Mouse (Mus musculus) kidney, embryonic 16.5 days (tissue): ENCODE results near the gene Msi2. TPM values are rescaled to one million over a fixed set of nuclear protein-coding genes. Genes with fewer than 3 reads are reported as not detected.

Experiments used
- ATAC-seq: fragments of 200-750 bp; cut with Nextera tagmentation; 2 replicates; pipeline ENCODE4 v1.8.0; 2017; ENCODE audit warnings: moderate TSS enrichment; ENCODE audit not compliant: low FRiP score, low TSS enrichment
- H3K27ac ChIP-seq: fragments of 300-500 bp; sonication (generic); 2 replicates; pipeline ENCODE4 v1.5.1; 2014; ENCODE audit warnings: low read length
- H3K27me3 ChIP-seq: fragments of 300-500 bp; sonication (generic); 2 replicates; pipeline ENCODE4 v1.6.1; 2014; ENCODE audit warnings: low read length, control low read depth, mixed read lengths; ENCODE audit not compliant: insufficient read depth
- H3K36me3 ChIP-seq: fragments of 300-500 bp; sonication (generic); 2 replicates; pipeline ENCODE4 v1.6.1; 2014; ENCODE audit warnings: low read length, control low read depth, mixed read lengths; ENCODE audit not compliant: insufficient read depth
- H3K4me1 ChIP-seq: fragments of 300-500 bp; sonication (generic); 2 replicates; pipeline ENCODE4 v1.6.1; 2014; ENCODE audit warnings: low read length, control low read depth, mixed read lengths; ENCODE audit not compliant: insufficient read depth
- H3K4me2 ChIP-seq: fragments of 300-500 bp; sonication (generic); replicated peaks from 2 replicates; pipeline ENCODE4 v1.6.1; 2014; ENCODE audit warnings: low read depth, low read length
- H3K4me3 ChIP-seq: fragments of 300-500 bp; sonication (generic); 2 replicates; pipeline ENCODE4 v1.5.1; 2014; ENCODE audit warnings: mild to moderate bottlenecking, low read length
- H3K9ac ChIP-seq: fragments of 300-500 bp; sonication (generic); replicated peaks from 2 replicates; pipeline ENCODE4 v1.6.1; 2014; ENCODE audit warnings: low read length
- H3K9me3 ChIP-seq: fragments of 300-500 bp; sonication (generic); 2 replicates; pipeline ENCODE4 v1.6.1; 2016; ENCODE audit warnings: low read length, control low read depth
- WGBS: fragments of 180-500 bp; shearing (Covaris S2); extraction: QIAGEN DNeasy Blood & Tissue Kit; methylation state at CpG from one replicate; pipeline ENCODE4 v1.1.7; 2014; 5-methylcytosine and 5-hydroxymethylcytosine counted together
- polyA plus RNA-seq: library from polyadenylated mRNA; unstranded; fragments of >200 nt; fragmentation: Nextera tagmentation; extraction: Ambion mirVana; gene quantifications from 2 replicates; pipeline ENCODE4 v1.2.1, GENCODE M21; 2015

Gene Msi2
- polyA plus RNA-seq, 1 experiment from 2014 or later, result 24.3 TPM

GRCm38 (mm10) chr11:88382449-88382848, 335.9 kb downstream of the Msi2 start:
- Histone ChIP-seq H3K9ac (no peak overlapping the region), H3K27ac (no peak overlapping the region), H3K4me2 (no peak overlapping the region), H3K36me3 (peaks cover 8% of the 10 kb centered on the region), H3K4me1 (no peaks in the 10 kb centered on the region), H3K4me3 (no peak overlapping the region), H3K27me3 (no peaks in the 10 kb centered on the region), H3K9me3 (no peaks in the 10 kb centered on the region)
- no peak for ATAC-seq
- 55% methylated on average over 9 of the region's 9 CpGs for WGBS

GRCm38 (mm10) chr11:88381145-88381909, 337.0 kb downstream of the Msi2 start:
- Histone ChIP-seq H3K4me3 (no peak overlapping the region), H3K27ac (no peak overlapping the region), H3K4me2 (no peak overlapping the region), H3K9me3 (no peaks in the 10 kb centered on the region), H3K27me3 (no peaks in the 10 kb centered on the region), H3K4me1 (no peaks in the 10 kb centered on the region), H3K36me3 (peaks cover 8% of the 10 kb centered on the region), H3K9ac (no peak overlapping the region)
- 61% methylated on average over 11 of the region's 14 CpGs for WGBS
- no peak for ATAC-seq

GRCm38 (mm10) chr11:88379635-88380034, 338.7 kb downstream of the Msi2 start:
- H3K4me1 ChIP-seq, result no peaks in the 10 kb centered on the region
- ATAC-seq, result no peak
- WGBS, result 79% methylated on average over 2 of the region's 2 CpGs
- H3K4me3 ChIP-seq, result no peak overlapping the region
- peaks cover 5% of the 10 kb centered on the region for H3K36me3 ChIP-seq
- H3K4me2 ChIP-seq, result no peak overlapping the region
- no peaks in the 10 kb centered on the region for H3K27me3 ChIP-seq
- no peak overlapping the region for H3K27ac ChIP-seq
- no peaks in the 10 kb centered on the region for H3K9me3 ChIP-seq
- no peak overlapping the region for H3K9ac ChIP-seq

GRCm38 (mm10) chr11:88378686-88379339, 339.5 kb downstream of the Msi2 start:
- no peak for ATAC-seq
- no peak overlapping the region for H3K4me2 ChIP-seq
- H3K27me3 ChIP-seq, result no peaks in the 10 kb centered on the region
- H3K9ac ChIP-seq, result no peak overlapping the region
- no peak overlapping the region for H3K4me3 ChIP-seq
- H3K27ac ChIP-seq, result no peak overlapping the region
- H3K9me3 ChIP-seq, result no peaks in the 10 kb centered on the region
- H3K36me3 ChIP-seq, result peaks cover 5% of the 10 kb centered on the region
- 71% methylated on average over 9 of the region's 9 CpGs for WGBS
- H3K4me1 ChIP-seq, result no peaks in the 10 kb centered on the region

- Histone ChIP-seq H3K9ac (no peak overlapping the region), H3K27me3 (no peaks in the 10 kb centered on the region), H3K4me2 (no peak overlapping the region), H3K9me3 (no peaks in the 10 kb centered on the region), H3K4me3 (no peak overlapping the region), H3K4me1 (peaks cover 5% of the 10 kb centered on the region; the same call in 1 of the 2 replicates), H3K27ac (no peak overlapping the region), H3K36me3 (peaks cover 8% of the 10 kb centered on the region)
- no peak for ATAC-seq
- 84% methylated on average over 4 of the region's 4 CpGs for WGBS
Observed at GRCm38 (mm10) chr11:88372589-88372988, 345.7 kb downstream of the Msi2 start.

GRCm38 (mm10) chr11:88369898-88370297, 348.4 kb downstream of the Msi2 start:
- Histone ChIP-seq H3K4me2 (no peak overlapping the region), H3K36me3 (peaks cover 17% of the 10 kb centered on the region), H3K27ac (no peak overlapping the region), H3K4me1 (peaks cover 5% of the 10 kb centered on the region; the same call in 1 of the 2 replicates), H3K9me3 (no peaks in the 10 kb centered on the region), H3K4me3 (no peak overlapping the region), H3K27me3 (no peaks in the 10 kb centered on the region), H3K9ac (no peak overlapping the region)
- WGBS, result 52% methylated on average over 3 of the region's 3 CpGs
- ATAC-seq, result no peak

GRCm38 (mm10) chr11:88367501-88367900, 350.8 kb downstream of the Msi2 start:
- Histone ChIP-seq H3K27me3 (no peaks in the 10 kb centered on the region), H3K9ac (no peak overlapping the region), H3K9me3 (no peaks in the 10 kb centered on the region), H3K4me3 (no peak overlapping the region), H3K27ac (no peak overlapping the region), H3K4me1 (peaks cover 4% of the 10 kb centered on the region; the same call in 1 of the 2 replicates), H3K4me2 (no peak overlapping the region), H3K36me3 (peaks cover 17% of the 10 kb centered on the region)
- ATAC-seq, result no peak
- 77% methylated on average over 4 of the region's 4 CpGs for WGBS

GRCm38 (mm10) chr11:88365914-88366540, 352.3 kb downstream of the Msi2 start:
- Histone ChIP-seq H3K36me3 (peaks cover 17% of the 10 kb centered on the region), H3K9me3 (no peaks in the 10 kb centered on the region), H3K27me3 (no peaks in the 10 kb centered on the region), H3K4me3 (no peak overlapping the region), H3K27ac (no peak overlapping the region), H3K4me1 (peaks cover 4% of the 10 kb centered on the region; the same call in 1 of the 2 replicates), H3K4me2 (no peak overlapping the region), H3K9ac (no peak overlapping the region)
- no peak for ATAC-seq
- WGBS, result 88% methylated on average over 2 of the region's 2 CpGs

- Histone ChIP-seq H3K27me3 (no peaks in the 10 kb centered on the region), H3K36me3 (peaks cover 20% of the 10 kb centered on the region), H3K9ac (no peak overlapping the region), H3K4me1 (peaks cover 4% of the 10 kb centered on the region; the same call in 1 of the 2 replicates), H3K27ac (no peak overlapping the region), H3K9me3 (no peaks in the 10 kb centered on the region), H3K4me2 (no peak overlapping the region), H3K4me3 (no peak overlapping the region)
- ATAC-seq, result no peak
- WGBS, result 91% methylated on average over 3 of the region's 3 CpGs
Observed at GRCm38 (mm10) chr11:88364231-88364630, 354.1 kb downstream of the Msi2 start.
